Mouse (Mus musculus): ENCODE data around the gene Nlrp4f.
A peak's percentile ranks its signal among the peaks of the same experiment; 100 is the strongest.

Gene Nlrp4f

GRCm38 (mm10) chr13:65205877-65206276 is at the start of gene Nlrp4f:
TSS of gene Nlrp4f (minus strand) at chr13:65205977.
- no peak for TF ChIP-seq GATA4 (IDR thresholded peaks at IDR 0.05; ENCODE audit: insufficient replicate concordance, low read length)

GRCm38 (mm10) chr13:65243273-65243672 is 37.5 kb upstream of the Nlrp4f start:
- no peak for TF ChIP-seq GATA4 (IDR thresholded peaks at IDR 0.05; ENCODE audit: insufficient replicate concordance, low read length)

GRCm38 (mm10) chr13:65242319-65242787 is 36.6 kb upstream of the Nlrp4f start:
- no peak for TF ChIP-seq GATA4 (IDR thresholded peaks at IDR 0.05; ENCODE audit: insufficient replicate concordance, low read length)

GRCm38 (mm10) chr13:65241627-65242318 is 36.0 kb upstream of the Nlrp4f start:
- no peak for TF ChIP-seq GATA4 (IDR thresholded peaks at IDR 0.05; ENCODE audit: insufficient replicate concordance, low read length)

- peak; percentile 81 for TF ChIP-seq GATA4 (IDR thresholded peaks at IDR 0.05; ENCODE audit: insufficient replicate concordance, low read length)
These were observed 35.4 kb upstream of the Nlrp4f start for GRCm38 (mm10) chr13:65241099-65241626.

- TF ChIP-seq GATA4 (IDR thresholded peaks at IDR 0.05; ENCODE audit: insufficient replicate concordance, low read length): no peak
These were observed 34.8 kb upstream of the Nlrp4f start for GRCm38 (mm10) chr13:65240509-65241098.

GRCm38 (mm10) chr13:65237211-65237610 is 31.4 kb upstream of the Nlrp4f start:
- no peak for TF ChIP-seq GATA4 (IDR thresholded peaks at IDR 0.05; ENCODE audit: insufficient replicate concordance, low read length)

GRCm38 (mm10) chr13:65226657-65227056 is 20.9 kb upstream of the Nlrp4f start:
- no peak for TF ChIP-seq GATA4 (IDR thresholded peaks at IDR 0.05; ENCODE audit: insufficient replicate concordance, low read length)

GRCm38 (mm10) chr13:65225945-65226344 is 20.2 kb upstream of the Nlrp4f start:
- no peak for TF ChIP-seq GATA4 (IDR thresholded peaks at IDR 0.05; ENCODE audit: insufficient replicate concordance, low read length)

- TF ChIP-seq GATA4 (IDR thresholded peaks at IDR 0.05; ENCODE audit: insufficient replicate concordance, low read length): no peak
These were observed 5.1 kb downstream of the Nlrp4f start for GRCm38 (mm10) chr13:65200667-65201066.

GRCm38 (mm10) chr13:65176472-65177091 is 29.2 kb downstream of the Nlrp4f start:
- no peak for TF ChIP-seq GATA4 (IDR thresholded peaks at IDR 0.05; ENCODE audit: insufficient replicate concordance, low read length)

- no peak for TF ChIP-seq GATA4 (IDR thresholded peaks at IDR 0.05; ENCODE audit: insufficient replicate concordance, low read length)
These were observed 29.9 kb downstream of the Nlrp4f start for GRCm38 (mm10) chr13:65175734-65176471.

- no peak for TF ChIP-seq GATA4 (IDR thresholded peaks at IDR 0.05; ENCODE audit: insufficient replicate concordance, low read length)
These were observed 31.7 kb downstream of the Nlrp4f start for GRCm38 (mm10) chr13:65174102-65174501.

GRCm38 (mm10) chr13:65149940-65150339 is 55.8 kb downstream of the Nlrp4f start, which contains the start of gene Olfr466:
TSS of gene Olfr466 (plus strand) at chr13:65150240.
- TF ChIP-seq GATA4 (IDR thresholded peaks at IDR 0.05; ENCODE audit: insufficient replicate concordance, low read length): no peak

- no peak for TF ChIP-seq GATA4 (IDR thresholded peaks at IDR 0.05; ENCODE audit: insufficient replicate concordance, low read length)
These were observed 68.0 kb downstream of the Nlrp4f start, which contains the start of gene Olfr465-ps1 for GRCm38 (mm10) chr13:65137789-65138188. TSS of gene Olfr465-ps1 (plus strand) at chr13:65138089.
